Mouse (Mus musculus) bone marrow macrophage, adult 2 months (primary cell): Measurements from ENCODE around the gene Sec14l1. TPM values are rescaled to one million over a fixed set of nuclear protein-coding genes. Genes with fewer than 3 reads are reported as not detected.

ENCODE experiments used
- H3K27ac ChIP-seq: 2 replicates; pipeline ENCODE4 v1.5.1; 2012; ENCODE audit warnings: low read depth, low read length; ENCODE audit not compliant: insufficient read depth
- H3K4me1 ChIP-seq: 2 replicates; pipeline ENCODE4 v1.6.1; 2012; ENCODE audit warnings: low read length; ENCODE audit not compliant: control insufficient read depth, insufficient read depth
- H3K4me3 ChIP-seq: 2 replicates; pipeline ENCODE4 v1.5.1; 2012; ENCODE audit warnings: mild to moderate bottlenecking, low read length, moderate library complexity; ENCODE audit not compliant: insufficient read depth
- CTCF ChIP-seq: IDR thresholded peaks from 2 replicates; pipeline ENCODE4 v1.5.1; 2012; ENCODE audit warnings: low read depth, mild to moderate bottlenecking, low read length, moderate library complexity
- POLR2A ChIP-seq: IDR thresholded peaks from 2 replicates; pipeline ENCODE4 v1.6.1; 2012; ENCODE audit warnings: mild to moderate bottlenecking, low read depth, low read length, borderline replicate concordance
- polyA plus RNA-seq: library from polyadenylated mRNA; stranded (reverse); fragments of >200 nt; gene quantifications from 2 replicates; pipeline ENCODE4 v1.2.4, GENCODE M21; 2012; ENCODE audit not compliant: missing spikeins, insufficient read depth, insufficient read length

The Sec14l1 gene
- polyA plus RNA-seq, 1 experiment, result 132 TPM

- H3K27ac ChIP-seq, result peak within 1 kb of the TSS; percentile 25; the same call in 1 of the 2 replicates
- H3K4me1 ChIP-seq, result peaks cover 54% of the 10 kb centered on the region
- TF ChIP-seq CTCF (no peak), POLR2A (no peak)
- H3K4me3 ChIP-seq, result peak within 1 kb of the TSS; percentile 34
Observed at GRCm38 (mm10) chr11:117199282-117200175, 84.6 kb downstream of the Sec14l1 start, which contains the start of gene Sept9. TSS of gene Sept9 (plus strand) at chr11:117199661.

- Histone ChIP-seq H3K4me3 (no peak overlapping the region), H3K4me1 (peaks cover 33% of the 10 kb centered on the region), H3K27ac (no peak overlapping the region)
- TF ChIP-seq CTCF (no peak), POLR2A (no peak)
Observed at GRCm38 (mm10) chr11:117201846-117202245, 86.9 kb downstream of the Sec14l1 start.

- Histone ChIP-seq H3K27ac (no peak overlapping the region), H3K4me3 (no peak overlapping the region), H3K4me1 (peaks cover 15% of the 10 kb centered on the region)
- TF ChIP-seq CTCF (no peak), POLR2A (no peak)
Observed at GRCm38 (mm10) chr11:117204606-117205005, 89.6 kb downstream of the Sec14l1 start.

DNA sequence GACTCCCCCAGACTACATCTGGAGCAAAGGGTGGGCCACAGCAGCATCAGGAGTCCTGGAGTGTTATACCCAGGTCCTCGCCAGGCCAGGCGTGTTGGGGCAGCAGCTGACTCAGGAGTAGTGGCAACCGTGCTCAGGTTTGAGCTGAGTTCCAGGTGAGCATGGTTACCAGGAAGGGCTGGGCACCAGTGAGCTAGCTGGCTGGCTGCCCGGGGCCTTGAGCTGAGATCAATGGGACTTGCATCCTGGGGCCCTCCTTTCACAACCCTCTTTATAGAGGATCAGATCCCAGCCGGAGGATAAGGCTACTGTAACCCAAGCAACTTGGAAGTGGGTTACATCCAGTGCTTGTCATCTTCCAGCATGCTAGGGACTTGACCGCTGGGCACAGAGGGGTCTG is 90.1 kb downstream of the Sec14l1 start:
- H3K4me3 ChIP-seq, result no peak overlapping the region
- peaks cover 12% of the 10 kb centered on the region for H3K4me1 ChIP-seq
- TF ChIP-seq CTCF, result no peak
- TF ChIP-seq POLR2A, result no peak
- no peak overlapping the region for H3K27ac ChIP-seq

- TF ChIP-seq CTCF (no peak), POLR2A (no peak)
- Histone ChIP-seq H3K27ac (no peak overlapping the region), H3K4me3 (no peak overlapping the region), H3K4me1 (peaks cover 9% of the 10 kb centered on the region)
Observed at GRCm38 (mm10) chr11:117205447-117205846, 90.5 kb downstream of the Sec14l1 start.

DNA sequence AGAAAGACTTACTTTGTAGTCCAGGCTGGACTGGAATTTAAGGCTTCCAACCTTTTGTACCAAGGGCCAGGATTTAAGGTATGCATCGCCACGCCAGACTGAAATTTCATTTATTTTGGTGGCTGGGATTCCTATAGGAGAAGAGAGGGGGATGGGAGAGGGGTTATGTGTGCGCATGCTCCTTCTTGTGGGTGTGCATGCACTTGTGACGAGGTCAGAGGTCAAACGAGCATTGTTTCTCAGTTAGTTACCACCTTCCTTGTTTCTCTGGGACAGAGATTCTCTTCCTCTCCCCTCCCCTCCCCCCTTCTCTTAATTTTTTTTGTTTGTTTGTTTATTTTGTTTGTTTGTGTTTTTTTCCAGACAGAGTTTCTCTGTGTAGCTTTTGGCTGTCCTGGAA is 92.5 kb downstream of the Sec14l1 start:
- Histone ChIP-seq H3K27ac (no peak overlapping the region), H3K4me3 (no peak overlapping the region), H3K4me1 (no peaks in the 10 kb centered on the region)
- TF ChIP-seq POLR2A (no peak), CTCF (no peak)

- TF ChIP-seq CTCF (no peak), POLR2A (no peak)
- H3K4me1 ChIP-seq, result no peaks in the 10 kb centered on the region
- H3K27ac ChIP-seq, result no peak overlapping the region
- H3K4me3 ChIP-seq, result no peak overlapping the region
Observed at GRCm38 (mm10) chr11:117208151-117208673, 93.2 kb downstream of the Sec14l1 start.

Other genes starting within 250 kb of the Sec14l1 start
- not detected in 2 replicates for gene Mgat5b, start 196.3 kb upstream of the Sec14l1 start, polyA plus RNA-seq
- 90.9 and 123 TPM in 2 replicates for gene Sept9, start 84.5 kb downstream of the Sec14l1 start, polyA plus RNA-seq